Mouse (Mus musculus) midbrain, embryonic 11.5 days (tissue): ENCODE measurements around the gene Zmynd19. TPM values are rescaled to one million over a fixed set of nuclear protein-coding genes. Genes with fewer than 3 reads are reported as not detected.
A peak's percentile ranks its signal among the peaks of the same experiment; 100 is the strongest.

Source experiments
- ATAC-seq: fragments of 200-750 bp; cut with Nextera tagmentation; 2 replicates; pipeline ENCODE4 v1.8.0; 2017; ENCODE audit warnings: moderate TSS enrichment, moderate library complexity; ENCODE audit not compliant: low FRiP score
- DNase-seq: peaks from one replicate; pipeline ENCODE4 v3.0.0; 2015; ENCODE audit warnings: low spot score; ENCODE audit errors: missing footprints
- H3K27ac ChIP-seq: fragments of 300-500 bp; sonication (generic); 2 replicates; pipeline ENCODE4 v1.5.1; 2014; ENCODE audit warnings: low read depth, low read length
- H3K27me3 ChIP-seq: fragments of 300-500 bp; sonication (generic); 2 replicates; pipeline ENCODE4 v1.6.1; 2014; ENCODE audit warnings: mild to moderate bottlenecking, low read length, moderate library complexity, mixed read lengths; ENCODE audit not compliant: control insufficient read depth, insufficient read depth
- H3K36me3 ChIP-seq: fragments of 300-500 bp; sonication (generic); 2 replicates; pipeline ENCODE4 v1.6.1; 2014; ENCODE audit warnings: mild to moderate bottlenecking, low read length, moderate library complexity, mixed read lengths; ENCODE audit not compliant: control insufficient read depth, insufficient read depth
- H3K4me1 ChIP-seq: fragments of 300-500 bp; sonication (generic); 2 replicates; pipeline ENCODE4 v1.6.1; 2014; ENCODE audit warnings: low read length; ENCODE audit not compliant: control insufficient read depth, insufficient read depth
- H3K4me2 ChIP-seq: fragments of 300-500 bp; sonication (generic); 2 replicates; pipeline ENCODE4 v1.6.1; 2014; ENCODE audit warnings: mild to moderate bottlenecking, moderate library complexity
- H3K4me3 ChIP-seq: fragments of 300-500 bp; sonication (generic); 2 replicates; pipeline ENCODE4 v1.5.1; 2014; ENCODE audit warnings: low read depth, low read length
- H3K9ac ChIP-seq: fragments of 300-500 bp; sonication (generic); 2 replicates; pipeline ENCODE4 v1.6.1; 2014; ENCODE audit warnings: low read length
- H3K9me3 ChIP-seq: fragments of 300-500 bp; sonication (generic); 2 replicates; pipeline ENCODE4 v1.6.1; 2016; ENCODE audit warnings: low read length; ENCODE audit not compliant: control insufficient read depth
- WGBS: fragments of 180-500 bp; shearing (Covaris S2); extraction: QIAGEN DNeasy Blood & Tissue Kit; methylation state at CpG from one replicate; pipeline ENCODE4 v1.1.7; 2014; 5-methylcytosine and 5-hydroxymethylcytosine counted together
- polyA plus RNA-seq: library from polyadenylated mRNA; unstranded; fragments of >200 nt; fragmentation: Nextera tagmentation; extraction: Ambion mirVana; gene quantifications from 2 replicates; pipeline ENCODE4 v1.2.1, GENCODE M21; 2014

Zmynd19 gene
- polyA plus RNA-seq: 32.9 and 33.7 TPM in 2 replicates

DNA sequence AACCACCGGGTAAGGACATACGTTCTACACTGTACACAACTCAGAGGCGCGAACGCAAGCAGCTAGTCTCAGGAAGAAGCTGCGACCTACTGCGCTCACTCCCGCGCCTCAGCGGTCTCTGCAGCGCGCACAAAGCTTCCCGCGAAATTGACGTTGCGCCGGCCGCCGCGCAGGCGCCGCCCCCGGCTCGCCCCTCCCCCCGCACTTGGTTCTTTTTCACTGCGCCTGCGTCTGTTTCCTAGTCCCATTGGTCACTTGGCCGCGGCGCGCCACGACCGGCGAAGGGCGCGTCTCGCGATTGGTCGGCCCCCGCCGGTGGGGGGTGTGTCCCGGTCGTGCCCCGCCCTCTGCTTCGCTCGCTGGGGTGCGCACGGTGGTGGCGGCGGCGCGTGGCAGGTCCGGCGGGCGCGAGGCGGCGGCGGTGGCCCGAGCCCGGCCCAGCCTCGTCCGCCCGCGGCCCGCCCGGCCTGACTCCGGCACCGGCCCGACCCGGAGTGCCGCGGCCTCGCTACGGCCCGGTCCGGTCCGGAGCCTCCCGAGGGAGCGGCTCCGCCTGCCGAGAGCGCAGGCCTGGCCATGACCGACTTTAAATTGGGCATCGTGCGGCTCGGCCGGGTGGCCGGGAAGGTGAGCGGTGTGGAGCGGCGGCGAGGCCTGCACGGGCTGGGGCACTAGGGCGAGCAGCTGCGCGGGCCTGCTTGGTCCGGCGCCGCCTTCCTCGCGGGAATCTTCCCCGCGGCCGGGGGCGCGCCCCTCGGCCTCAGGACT is at the start of gene Zmynd19:
Gene Zmynd19 (plus strand): TSS at position 372 of the 768 bp plus-strand sequence.
- peak; percentile 99 for ATAC-seq
- H3K4me1 ChIP-seq: peaks cover 15% of the 10 kb centered on the region
- H3K9ac ChIP-seq: peak within 1 kb of the TSS; percentile 93
- WGBS: under 1% methylated on average over 95 of the region's 108 CpGs
- no peaks in the 10 kb centered on the region for H3K27me3 ChIP-seq
- peak within 1 kb of the TSS; percentile 52 for H3K4me2 ChIP-seq
- DNase-seq: peak; percentile 99
- peak within 1 kb of the TSS; percentile 96 for H3K4me3 ChIP-seq
- H3K27ac ChIP-seq: peak within 1 kb of the TSS; percentile 35; the same call in 1 of the 2 replicates
- H3K9me3 ChIP-seq: no peaks in the 10 kb centered on the region
- H3K36me3 ChIP-seq: peaks cover 4% of the 10 kb centered on the region; the same call in 1 of the 2 replicates

DNA sequence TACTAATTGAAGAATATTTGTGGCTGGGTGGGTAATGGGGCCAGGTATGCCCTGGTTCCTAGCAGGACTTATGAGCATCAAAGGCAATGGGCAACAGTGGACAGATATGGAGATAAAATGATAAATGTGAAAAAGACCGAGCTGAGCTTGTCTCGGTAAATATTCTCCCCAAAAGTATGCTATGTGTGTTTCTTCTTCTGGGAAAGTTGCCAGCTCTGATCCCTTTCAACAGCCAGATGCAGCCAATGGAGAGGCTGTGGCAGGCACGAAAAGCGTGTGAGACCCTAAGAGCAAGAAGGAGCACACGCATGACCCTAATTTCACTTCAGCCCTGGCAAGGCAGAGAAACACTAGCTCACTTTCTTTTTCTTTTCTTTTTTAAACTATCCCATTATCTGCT is 48.5 kb upstream of the Zmynd19 start:
- no peak overlapping the region for H3K4me3 ChIP-seq
- no peak overlapping the region for H3K4me2 ChIP-seq
- H3K27ac ChIP-seq: no peak overlapping the region
- no peaks in the 10 kb centered on the region for H3K36me3 ChIP-seq
- 95% methylated on average over 5 of the region's 5 CpGs for WGBS
- DNase-seq: no peak
- H3K4me1 ChIP-seq: peaks cover 8% of the 10 kb centered on the region
- H3K9ac ChIP-seq: no peak overlapping the region
- no peaks in the 10 kb centered on the region for H3K9me3 ChIP-seq
- H3K27me3 ChIP-seq: no peaks in the 10 kb centered on the region
- no peak for ATAC-seq

DNA sequence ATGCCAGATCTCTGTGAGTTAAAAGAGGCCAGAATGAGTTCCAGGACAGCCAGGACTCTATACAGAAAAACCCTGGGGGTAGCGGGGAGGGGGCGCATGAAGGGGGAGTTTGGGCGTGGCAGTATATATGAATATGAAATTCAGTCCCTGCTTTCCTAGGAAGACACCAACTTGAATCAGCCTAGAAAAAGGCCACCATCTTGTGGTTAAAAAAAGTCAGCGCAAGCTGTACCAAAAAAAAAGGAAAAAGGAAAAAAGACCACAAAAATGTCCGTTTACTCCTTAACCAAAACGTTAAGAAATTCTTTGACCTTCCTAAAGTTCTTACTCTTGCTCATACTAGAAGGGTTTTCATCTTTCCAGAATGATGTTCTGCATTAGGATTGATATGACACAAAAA is 46.6 kb upstream of the Zmynd19 start:
- WGBS: 90% methylated on average over 6 of the region's 6 CpGs
- Histone ChIP-seq H3K9me3 (no peaks in the 10 kb centered on the region), H3K27ac (no peak overlapping the region), H3K27me3 (no peaks in the 10 kb centered on the region), H3K9ac (no peak overlapping the region), H3K36me3 (no peaks in the 10 kb centered on the region), H3K4me1 (peaks cover 14% of the 10 kb centered on the region), H3K4me2 (no peak overlapping the region), H3K4me3 (no peak overlapping the region)
- DNase-seq (no peak), ATAC-seq (no peak)

DNA sequence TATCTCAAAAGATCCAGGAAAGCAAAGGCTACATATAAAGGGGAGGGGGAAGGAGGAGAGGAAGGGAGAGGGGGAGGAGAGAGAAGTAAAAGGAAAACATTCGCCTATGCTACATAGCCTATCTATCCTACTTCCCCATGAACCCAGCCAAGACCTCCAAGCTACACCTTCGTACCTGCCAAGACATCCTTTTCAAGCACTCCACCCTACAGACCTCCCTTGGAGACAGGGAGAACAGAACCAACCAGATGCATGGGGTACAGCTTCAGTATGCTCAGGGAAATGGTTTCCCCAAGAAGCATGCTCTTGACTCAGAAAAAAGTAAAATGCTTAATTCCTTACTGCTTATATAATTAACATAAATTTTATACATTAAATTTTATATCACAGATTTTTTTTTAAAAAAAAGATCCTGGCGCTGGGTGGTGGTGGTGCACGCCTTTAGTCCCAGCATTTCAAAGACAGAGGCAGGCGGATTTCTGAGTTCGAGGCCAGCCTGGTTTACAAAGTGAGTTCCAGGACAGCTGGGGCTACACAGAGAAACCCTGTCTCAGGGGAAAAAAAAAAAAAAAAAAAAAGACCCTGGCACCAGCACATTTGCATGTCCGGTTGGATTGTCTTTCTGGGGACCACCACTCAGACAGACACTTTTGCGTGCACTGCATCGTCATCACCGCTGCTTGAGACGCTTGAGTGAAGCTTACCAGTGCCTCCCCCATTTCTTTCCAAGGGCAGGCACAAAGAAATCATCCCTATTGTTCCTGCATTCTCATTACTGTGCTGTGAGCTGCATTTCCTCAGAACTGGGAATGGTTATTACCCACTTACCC is 44.6 kb upstream of the Zmynd19 start:
- 52% methylated on average over 11 of the region's 11 CpGs for WGBS
- no peaks in the 10 kb centered on the region for H3K36me3 ChIP-seq
- H3K4me2 ChIP-seq: peak overlapping the region; percentile 11
- H3K4me1 ChIP-seq: peaks cover 14% of the 10 kb centered on the region
- DNase-seq (peak; percentile 92), ATAC-seq (peak; percentile 78)
- H3K27ac ChIP-seq: peak overlapping the region; percentile 79
- peak overlapping the region; percentile 33; the same call in 1 of the 2 replicates for H3K9ac ChIP-seq
- no peaks in the 10 kb centered on the region for H3K27me3 ChIP-seq
- H3K9me3 ChIP-seq: no peaks in the 10 kb centered on the region
- no peak overlapping the region for H3K4me3 ChIP-seq

DNA sequence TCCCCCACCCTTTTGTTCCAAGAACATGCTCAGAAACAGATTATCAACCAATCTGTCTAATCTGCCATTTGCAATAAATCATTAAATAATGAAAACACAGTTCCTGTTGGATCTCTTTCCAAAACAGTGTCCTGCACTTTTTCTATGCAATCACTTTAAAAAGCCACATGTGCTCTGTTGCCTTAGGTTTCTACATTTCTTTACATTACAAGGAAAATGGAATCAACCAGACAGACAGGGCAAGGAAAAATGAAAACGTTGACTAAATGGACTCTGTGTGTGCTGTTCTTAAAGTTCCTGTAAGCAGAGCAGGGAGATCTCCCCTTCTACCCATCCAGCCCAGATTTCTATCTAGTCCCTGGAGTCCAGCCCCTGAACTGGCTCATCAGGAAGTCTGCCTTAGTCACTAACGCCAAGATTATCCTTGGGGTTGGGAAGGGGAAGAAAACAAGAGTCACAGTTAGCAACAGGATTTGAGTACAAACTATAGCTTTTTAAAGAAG is 43.9 kb upstream of the Zmynd19 start:
- H3K27ac ChIP-seq: peak overlapping the region; percentile 79
- peak; percentile 89 for DNase-seq
- H3K36me3 ChIP-seq: no peaks in the 10 kb centered on the region
- peak overlapping the region; percentile 33 for H3K9ac ChIP-seq
- ATAC-seq: no peak
- H3K4me1 ChIP-seq: peaks cover 14% of the 10 kb centered on the region
- H3K27me3 ChIP-seq: no peaks in the 10 kb centered on the region
- H3K4me2 ChIP-seq: peak overlapping the region; percentile 11
- H3K9me3 ChIP-seq: no peaks in the 10 kb centered on the region
- H3K4me3 ChIP-seq: no peak overlapping the region
- WGBS: 16% methylated on average over 2 of the region's 2 CpGs

DNA sequence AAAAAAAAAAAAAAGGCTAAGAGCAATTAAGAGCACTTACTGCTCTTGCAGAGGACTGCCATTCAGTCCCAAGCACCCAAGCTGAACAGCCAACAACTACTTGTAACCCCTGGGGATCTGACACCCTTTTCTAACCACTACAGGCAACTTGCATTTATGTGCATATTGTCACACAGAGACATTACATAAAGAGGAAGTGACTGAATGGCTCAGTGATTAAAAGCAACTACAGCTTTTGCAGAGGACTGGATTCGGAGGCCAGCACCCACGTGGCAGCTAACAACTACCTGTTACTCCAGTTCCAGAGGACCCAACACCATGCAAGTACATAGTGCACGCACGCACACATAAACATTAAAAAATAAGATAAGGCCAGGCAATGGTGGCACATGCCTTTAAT is 39.1 kb upstream of the Zmynd19 start:
- H3K4me1 ChIP-seq: peaks cover 11% of the 10 kb centered on the region
- H3K9me3 ChIP-seq: no peaks in the 10 kb centered on the region
- no peak overlapping the region for H3K4me3 ChIP-seq
- no peaks in the 10 kb centered on the region for H3K36me3 ChIP-seq
- ATAC-seq (no peak), DNase-seq (no peak)
- no peaks in the 10 kb centered on the region for H3K27me3 ChIP-seq
- no peak overlapping the region for H3K4me2 ChIP-seq
- no peak overlapping the region for H3K27ac ChIP-seq
- 91% methylated on average over 4 of the region's 4 CpGs for WGBS
- H3K9ac ChIP-seq: no peak overlapping the region

DNA sequence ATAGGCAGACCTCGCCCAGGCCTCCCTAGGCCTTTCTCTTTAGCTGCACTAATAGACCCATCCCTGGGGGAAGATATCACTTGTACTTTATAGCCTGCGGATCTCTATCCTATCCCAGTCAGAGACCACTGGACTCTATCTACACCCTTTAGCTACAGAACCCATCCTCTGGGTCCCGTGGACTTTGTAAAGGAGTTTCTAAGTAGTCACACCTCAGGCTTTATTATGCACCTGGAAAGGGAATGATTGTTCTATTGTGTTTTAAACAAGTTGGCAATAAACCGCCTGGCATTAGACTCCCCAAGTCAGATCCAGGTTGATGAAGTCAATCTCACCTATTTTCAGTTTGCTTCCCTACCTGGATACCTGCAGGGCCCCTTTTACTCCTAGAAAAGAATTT is 37.4 kb upstream of the Zmynd19 start:
- H3K9me3 ChIP-seq: no peaks in the 10 kb centered on the region
- 94% methylated on average over 4 of the region's 4 CpGs for WGBS
- no peaks in the 10 kb centered on the region for H3K36me3 ChIP-seq
- ATAC-seq: no peak
- H3K4me2 ChIP-seq: no peak overlapping the region
- no peaks in the 10 kb centered on the region for H3K27me3 ChIP-seq
- H3K4me1 ChIP-seq: peaks cover under 1% of the 10 kb centered on the region; the same call in 1 of the 2 replicates
- H3K9ac ChIP-seq: no peak overlapping the region
- no peak overlapping the region for H3K27ac ChIP-seq
- DNase-seq: no peak
- H3K4me3 ChIP-seq: no peak overlapping the region

DNA sequence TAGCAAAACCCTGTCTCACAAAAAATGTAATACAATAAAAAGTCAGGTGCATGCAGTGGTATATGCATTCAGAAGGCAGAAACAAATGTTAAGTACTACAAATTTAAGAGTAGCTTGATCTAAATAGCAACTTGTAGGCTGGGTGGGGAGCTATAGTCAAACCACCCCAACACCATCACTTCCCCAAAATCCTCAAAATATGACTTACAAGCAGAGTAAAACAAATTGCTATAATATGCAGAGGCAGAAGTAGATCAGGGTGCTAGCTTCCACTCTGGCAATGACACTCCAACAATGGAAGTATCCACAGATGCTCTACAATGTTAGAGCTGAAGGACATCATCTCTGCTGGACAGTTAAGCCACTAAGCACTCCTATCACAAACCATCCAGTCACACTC is 37.0 kb upstream of the Zmynd19 start:
- Histone ChIP-seq H3K4me3 (no peak overlapping the region), H3K4me1 (peaks cover 4% of the 10 kb centered on the region), H3K27me3 (no peaks in the 10 kb centered on the region), H3K27ac (no peak overlapping the region), H3K4me2 (no peak overlapping the region), H3K36me3 (no peaks in the 10 kb centered on the region), H3K9me3 (no peaks in the 10 kb centered on the region), H3K9ac (no peak overlapping the region)
- DNase-seq (no peak), ATAC-seq (no peak)

DNA sequence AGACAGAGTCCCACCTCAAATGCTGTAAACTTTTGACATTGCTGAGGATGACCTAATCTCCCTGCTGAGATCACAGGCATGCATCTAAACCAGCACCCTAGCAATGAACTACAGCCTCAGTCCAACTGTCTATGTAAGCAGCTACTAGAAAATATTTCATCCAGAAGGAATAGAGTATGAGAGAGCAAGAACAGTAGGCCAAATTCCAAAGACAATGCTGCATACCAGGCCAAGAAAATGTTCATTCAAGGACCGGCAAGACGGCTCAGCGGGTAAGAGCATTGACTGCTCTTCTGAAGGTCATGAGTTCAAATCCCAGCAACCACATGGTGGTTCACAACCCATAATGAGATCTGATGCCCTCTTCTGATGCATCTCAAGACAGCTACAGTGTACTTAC is 34.8 kb upstream of the Zmynd19 start:
- no peaks in the 10 kb centered on the region for H3K27me3 ChIP-seq
- ATAC-seq (no peak), DNase-seq (no peak)
- H3K9ac ChIP-seq: no peak overlapping the region
- no peak overlapping the region for H3K4me2 ChIP-seq
- H3K4me1 ChIP-seq: peaks cover 11% of the 10 kb centered on the region
- H3K4me3 ChIP-seq: no peak overlapping the region
- no peaks in the 10 kb centered on the region for H3K9me3 ChIP-seq
- H3K27ac ChIP-seq: no peak overlapping the region
- WGBS: 89% methylated on average over 3 of the region's 3 CpGs
- no peaks in the 10 kb centered on the region for H3K36me3 ChIP-seq
